Mouse (Mus musculus) heart, embryonic 12.5 days (tissue): ENCODE data around the gene Syce1l. TPM values are rescaled to one million over a fixed set of nuclear protein-coding genes. Genes with fewer than 3 reads are reported as not detected.

Experiments
- ATAC-seq: fragments of 200-750 bp; cut with Nextera tagmentation; 2 replicates; pipeline ENCODE4 v1.8.0; 2017; ENCODE audit warnings: moderate TSS enrichment, moderate library complexity; ENCODE audit not compliant: insufficient number of reproducible peaks, low FRiP score
- H3K27ac ChIP-seq: fragments of 300-500 bp; sonication (generic); 2 replicates; pipeline ENCODE4 v1.5.1; 2016; ENCODE audit warnings: mild to moderate bottlenecking, moderate library complexity; ENCODE audit not compliant: poor library complexity, severe bottlenecking
- H3K27me3 ChIP-seq: fragments of 300-500 bp; sonication (generic); replicated peaks from 2 replicates; pipeline ENCODE4 v1.6.1; 2016; ENCODE audit warnings: mild to moderate bottlenecking, moderate library complexity
- H3K36me3 ChIP-seq: fragments of 300-500 bp; sonication (generic); 2 replicates; pipeline ENCODE4 v1.6.1; 2016; ENCODE audit warnings: mild to moderate bottlenecking, moderate library complexity
- H3K4me1 ChIP-seq: fragments of 300-500 bp; sonication (generic); replicated peaks from 2 replicates; pipeline ENCODE4 v1.6.1; 2016; ENCODE audit warnings: mild to moderate bottlenecking
- H3K4me2 ChIP-seq: fragments of 300-500 bp; sonication (generic); 2 replicates; pipeline ENCODE4 v1.6.1; 2016; ENCODE audit warnings: mild to moderate bottlenecking, moderate library complexity
- H3K4me3 ChIP-seq: fragments of 300-500 bp; sonication (generic); 2 replicates; pipeline ENCODE4 v1.5.1; 2016; ENCODE audit warnings: mild to moderate bottlenecking
- H3K9ac ChIP-seq: fragments of 300-500 bp; sonication (generic); 2 replicates; pipeline ENCODE4 v1.6.1; 2016; ENCODE audit warnings: mild to moderate bottlenecking, moderate library complexity
- H3K9me3 ChIP-seq: fragments of 300-500 bp; sonication (generic); replicated peaks from 2 replicates; pipeline ENCODE4 v1.6.1; 2016; ENCODE audit warnings: mild to moderate bottlenecking, moderate library complexity
- WGBS: fragments of 180-500 bp; shearing (Covaris S2); methylation state at CpG from one replicate; pipeline ENCODE4 v1.1.7; 2016; 5-methylcytosine and 5-hydroxymethylcytosine counted together
- polyA plus RNA-seq: library from polyadenylated mRNA; unstranded; fragments of >200 nt; fragmentation: Nextera tagmentation; extraction: Ambion mirVana; gene quantifications from 2 replicates; pipeline ENCODE4 v1.2.1, GENCODE M21; 2016

Syce1l gene
- polyA plus RNA-seq: not detected in 2 replicates

DNA sequence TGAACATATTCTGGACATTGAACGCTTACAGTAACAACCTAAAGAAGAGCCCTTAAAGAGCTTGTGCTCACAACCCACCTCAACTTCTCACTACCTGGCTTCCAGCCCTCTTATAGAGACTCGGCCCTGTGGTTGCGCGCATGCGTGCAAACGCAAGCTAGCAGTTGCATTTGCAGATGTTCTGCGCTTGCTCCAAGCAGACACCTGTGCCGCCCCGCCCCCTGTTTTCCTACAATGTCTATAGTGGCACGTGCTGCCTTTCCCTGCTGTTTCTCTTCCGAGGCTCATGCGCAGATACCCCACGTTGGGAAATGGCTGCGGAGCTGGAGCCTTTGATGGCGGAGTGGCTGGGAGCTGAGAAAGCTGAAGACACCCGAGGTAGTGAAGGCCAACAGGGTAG lies at the start of gene Syce1l:
Syce1l (plus strand) TSS at position 288 of the 400 bp plus-strand sequence.
- no peak for ATAC-seq
- Histone ChIP-seq H3K36me3 (peaks cover 51% of the 10 kb centered on the region), H3K9ac (no peak within 1 kb of the TSS)

GRCm38 (mm10) chr8:113598401-113598800 lies 44.6 kb upstream of the Syce1l start:
- H3K4me2 ChIP-seq: no peak overlapping the region
- WGBS: 43% methylated on average over 3 of the region's 3 CpGs
- no peaks in the 10 kb centered on the region for H3K27me3 ChIP-seq
- no peaks in the 10 kb centered on the region for H3K9me3 ChIP-seq
- no peak overlapping the region for H3K9ac ChIP-seq
- no peaks in the 10 kb centered on the region for H3K36me3 ChIP-seq
- H3K27ac ChIP-seq: no peak overlapping the region
- H3K4me1 ChIP-seq: no peaks in the 10 kb centered on the region
- ATAC-seq: no peak
- H3K4me3 ChIP-seq: no peak overlapping the region

More for the DNA sequence above, at the start of gene Syce1l:
- Histone ChIP-seq H3K9me3 (no peaks in the 10 kb centered on the region), H3K4me1 (0 out of 2 replicates have a peak, but pooled peaks cover 2% of the 10 kb centered on the region), H3K4me2 (no peak within 1 kb of the TSS), H3K4me3 (no peak within 1 kb of the TSS), H3K27ac (no peak within 1 kb of the TSS), H3K27me3 (no peaks in the 10 kb centered on the region)
- 91% methylated on average over 16 of the region's 16 CpGs for WGBS

DNA sequence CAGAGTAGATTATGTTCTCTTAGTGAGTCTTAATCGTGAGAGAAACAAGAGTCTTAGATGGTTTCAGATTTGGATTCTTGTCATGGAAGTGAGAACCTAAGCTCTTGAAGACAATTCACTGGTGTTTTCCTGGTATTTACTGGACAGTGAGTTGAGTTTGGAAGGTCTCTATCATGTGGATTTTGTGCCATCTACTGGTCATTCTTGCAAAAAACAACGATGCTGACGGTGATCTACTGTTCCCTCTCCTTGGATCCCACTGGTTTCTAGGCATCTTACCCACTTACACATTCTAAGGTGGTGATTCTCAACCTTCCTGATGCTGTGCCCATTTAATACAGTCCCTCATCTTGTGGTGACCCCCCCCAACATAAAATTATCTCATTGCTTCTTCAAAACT lies 10.4 kb upstream of the Syce1l start:
- no peak overlapping the region for H3K4me2 ChIP-seq
- peaks cover 17% of the 10 kb centered on the region for H3K4me1 ChIP-seq
- ATAC-seq: no peak
- H3K36me3 ChIP-seq: peaks cover under 1% of the 10 kb centered on the region; the same call in 1 of the 2 replicates
- no peaks in the 10 kb centered on the region for H3K9me3 ChIP-seq
- H3K4me3 ChIP-seq: no peak overlapping the region
- no peaks in the 10 kb centered on the region for H3K27me3 ChIP-seq
- H3K27ac ChIP-seq: no peak overlapping the region
- WGBS: 5% methylated on average over 3 of the region's 3 CpGs
- H3K9ac ChIP-seq: no peak overlapping the region

DNA sequence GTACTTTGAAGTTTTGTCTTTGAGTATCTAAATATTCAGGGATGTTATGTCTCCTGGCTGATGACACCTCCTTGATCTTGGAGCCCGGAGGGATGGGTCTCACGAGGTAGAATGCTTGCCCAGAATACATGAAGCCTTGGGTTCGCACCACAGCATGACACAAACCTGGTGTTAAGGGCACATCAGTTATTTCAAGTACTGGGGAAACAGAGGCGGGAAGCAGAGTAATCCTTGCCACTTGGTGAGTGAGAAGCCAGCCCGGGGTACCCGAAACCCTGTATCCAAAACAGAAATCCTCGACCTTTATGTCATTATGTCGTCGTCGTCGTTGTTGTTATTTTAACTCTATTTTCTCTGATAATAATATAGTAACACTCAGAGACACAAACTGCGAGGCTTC lies 8.9 kb upstream of the Syce1l start:
- Histone ChIP-seq H3K27me3 (no peaks in the 10 kb centered on the region), H3K4me1 (peaks cover 17% of the 10 kb centered on the region), H3K4me3 (peak overlapping the region; percentile 74), H3K9me3 (no peaks in the 10 kb centered on the region), H3K36me3 (peaks cover 16% of the 10 kb centered on the region), H3K9ac (no peak overlapping the region), H3K27ac (no peak overlapping the region), H3K4me2 (peak overlapping the region; percentile 70)
- 24% methylated on average over 12 of the region's 12 CpGs for WGBS
- no peak for ATAC-seq

GRCm38 (mm10) chr8:113634670-113635591 lies 8.1 kb upstream of the Syce1l start, which contains the start of gene Mon1b:
TSS of gene Mon1b (plus strand) at chr8:113635587.
- peaks cover 24% of the 10 kb centered on the region for H3K36me3 ChIP-seq
- peak within 1 kb of the TSS; percentile 80 for H3K9ac ChIP-seq
- H3K4me3 ChIP-seq: peak within 1 kb of the TSS; percentile 74
- WGBS: under 1% methylated on average over 42 of the region's 42 CpGs
- H3K4me1 ChIP-seq: peaks cover 17% of the 10 kb centered on the region
- H3K4me2 ChIP-seq: peak within 1 kb of the TSS; percentile 99
- H3K9me3 ChIP-seq: no peaks in the 10 kb centered on the region
- H3K27me3 ChIP-seq: no peaks in the 10 kb centered on the region
- H3K27ac ChIP-seq: peak within 1 kb of the TSS; percentile 86
- peak; percentile 98 for ATAC-seq

- peak overlapping the region; percentile 80 for H3K9ac ChIP-seq
- peak overlapping the region; percentile 86 for H3K27ac ChIP-seq
- peak overlapping the region; percentile 99 for H3K4me2 ChIP-seq
- H3K4me3 ChIP-seq: peak overlapping the region; percentile 74
- peaks cover 17% of the 10 kb centered on the region for H3K4me1 ChIP-seq
- peak; percentile 81 for ATAC-seq
- H3K9me3 ChIP-seq: no peaks in the 10 kb centered on the region
- H3K27me3 ChIP-seq: no peaks in the 10 kb centered on the region
- WGBS: under 1% methylated on average over 44 of the region's 44 CpGs
- peaks cover 31% of the 10 kb centered on the region for H3K36me3 ChIP-seq
Observed at GRCm38 (mm10) chr8:113635592-113636279, 7.3 kb upstream of the Syce1l start.

GRCm38 (mm10) chr8:113636280-113636628 lies 6.8 kb upstream of the Syce1l start:
- H3K27me3 ChIP-seq: no peaks in the 10 kb centered on the region
- peaks cover 17% of the 10 kb centered on the region for H3K4me1 ChIP-seq
- H3K4me2 ChIP-seq: peak overlapping the region; percentile 99
- H3K27ac ChIP-seq: peak overlapping the region; percentile 86; the same call in 1 of the 2 replicates
- peak overlapping the region; percentile 74 for H3K4me3 ChIP-seq
- peak overlapping the region; percentile 80 for H3K9ac ChIP-seq
- H3K36me3 ChIP-seq: peaks cover 36% of the 10 kb centered on the region
- WGBS: 40% methylated on average over 5 of the region's 5 CpGs
- no peak for ATAC-seq
- H3K9me3 ChIP-seq: no peaks in the 10 kb centered on the region

DNA sequence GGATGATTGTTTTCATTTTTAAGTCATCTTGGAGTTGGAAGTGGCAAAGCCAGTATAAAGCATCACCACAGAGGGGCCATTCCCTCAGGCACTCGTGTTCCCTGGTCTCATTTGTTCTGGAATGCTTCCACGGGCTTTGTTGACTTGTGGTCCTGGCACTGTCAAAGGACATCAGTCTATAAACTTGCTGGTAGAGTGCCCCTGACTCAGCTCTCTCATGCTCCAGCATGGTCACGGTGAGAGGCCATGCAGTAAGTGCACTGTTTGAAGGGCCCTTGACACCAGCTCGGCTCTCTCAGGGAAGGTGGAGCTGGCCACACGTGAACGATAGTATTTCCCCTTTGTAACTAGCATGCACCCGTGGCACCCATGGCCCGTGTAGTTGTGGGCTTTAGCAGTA lies 2.7 kb upstream of the Syce1l start:
- Histone ChIP-seq H3K27me3 (no peaks in the 10 kb centered on the region), H3K9ac (no peak overlapping the region), H3K4me1 (peaks cover 14% of the 10 kb centered on the region), H3K4me3 (no peak overlapping the region), H3K9me3 (no peaks in the 10 kb centered on the region), H3K4me2 (no peak overlapping the region), H3K27ac (no peak overlapping the region), H3K36me3 (peaks cover 54% of the 10 kb centered on the region)
- WGBS: 83% methylated on average over 8 of the region's 8 CpGs
- no peak for ATAC-seq

DNA sequence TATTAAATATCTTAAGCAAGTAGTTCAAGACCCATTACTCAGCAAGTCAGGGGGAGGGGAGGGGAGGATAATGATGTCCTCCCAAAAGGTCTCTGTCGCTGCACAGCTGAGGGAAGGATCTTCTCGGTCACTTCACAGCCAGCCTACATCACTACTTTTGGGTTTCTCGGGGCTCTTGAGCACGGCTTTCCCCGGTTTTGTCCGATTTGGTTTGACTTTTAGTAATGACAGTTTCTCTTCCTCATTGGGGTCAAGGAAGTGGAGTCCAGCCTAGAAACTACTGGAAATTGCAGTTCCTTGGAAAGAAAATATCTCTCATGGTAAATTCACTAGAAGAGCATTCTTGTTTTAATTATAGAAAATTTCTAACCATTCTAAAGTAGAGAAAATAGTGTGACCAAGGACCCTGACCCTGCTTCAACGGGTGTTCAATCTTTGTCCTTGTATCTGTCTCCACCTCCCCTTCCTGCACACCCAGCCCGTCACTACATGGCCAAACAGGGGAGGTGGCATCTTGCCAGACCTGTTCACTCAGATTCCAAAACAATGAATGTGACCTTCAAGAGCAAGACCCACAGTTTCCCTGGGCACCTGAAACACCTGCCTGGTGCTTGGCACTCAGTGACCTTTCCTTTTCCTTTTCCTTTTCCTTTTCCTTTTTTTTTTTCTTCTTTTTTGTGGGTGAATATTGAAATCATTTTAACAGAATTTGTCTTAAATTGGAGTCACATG lies 632 bp downstream of the Syce1l start:
- H3K4me1 ChIP-seq: 0 out of 2 replicates have a peak, but pooled peaks cover 2% of the 10 kb centered on the region
- 79% methylated on average over 8 of the region's 8 CpGs for WGBS
- H3K9ac ChIP-seq: no peak overlapping the region
- H3K4me2 ChIP-seq: no peak overlapping the region
- no peak for ATAC-seq
- no peak overlapping the region for H3K4me3 ChIP-seq
- H3K9me3 ChIP-seq: no peaks in the 10 kb centered on the region
- no peaks in the 10 kb centered on the region for H3K27me3 ChIP-seq
- peaks cover 44% of the 10 kb centered on the region for H3K36me3 ChIP-seq
- H3K27ac ChIP-seq: no peak overlapping the region

- H3K4me2 ChIP-seq: no peak overlapping the region
- 67% methylated on average over 5 of the region's 5 CpGs for WGBS
- no peaks in the 10 kb centered on the region for H3K27me3 ChIP-seq
- no peak overlapping the region for H3K27ac ChIP-seq
- no peak for ATAC-seq
- no peak overlapping the region for H3K9ac ChIP-seq
- no peak overlapping the region for H3K4me3 ChIP-seq
- no peaks in the 10 kb centered on the region for H3K9me3 ChIP-seq
- H3K36me3 ChIP-seq: peaks cover 28% of the 10 kb centered on the region
- H3K4me1 ChIP-seq: 0 out of 2 replicates have a peak, but pooled peaks cover 2% of the 10 kb centered on the region
Observed at GRCm38 (mm10) chr8:113645220-113645619, 2.2 kb downstream of the Syce1l start.
